Mouse (Mus musculus) layer of hippocampus, postnatal 36 days (tissue): ENCODE measurements around the gene R3hdm2. TPM values are rescaled to one million over a fixed set of nuclear protein-coding genes. Genes with fewer than 3 reads are reported as not detected.

Experiments used
- DNase-seq, 2 experiments: peaks; one replicate each; pipeline ENCODE4 v3.0.0; 2022
- total RNA-seq, 2 experiments: library from RNA; stranded (reverse); gene quantifications; 2 replicates each; pipeline ENCODE4 v1.2.3; 2021

Gene R3hdm2
- total RNA-seq, 2 experiments from 2014 or later = 153 to 163 TPM

- DNase-seq = no peak
These were observed 166.4 kb downstream of the R3hdm2 start for GRCm38 (mm10) chr10:127546505-127546904.

GRCm38 (mm10) chr10:127548236-127548635, 168.1 kb downstream of the R3hdm2 start:
- no peak for DNase-seq

Other genes starting within 250 kb of the R3hdm2 start
- gene B4galnt1, start 215.1 kb upstream of the R3hdm2 start, total RNA-seq = 100 to 1,000 TPM; 115 to 123 TPM
- gene Slc26a10, start 199.7 kb upstream of the R3hdm2 start, total RNA-seq = 10 to 100 TPM; 15.6 to 27.2 TPM
- 100 to 1,000 TPM; 359 to 363 TPM for gene Arhgef25, start 190.2 kb upstream of the R3hdm2 start, total RNA-seq
- 100 to 1,000 TPM; 238 TPM for gene Dtx3, start 184.6 kb upstream of the R3hdm2 start, total RNA-seq
- 10 to 100 TPM; 91.1 to 95.7 TPM for gene Pip4k2c, start 168.7 kb upstream of the R3hdm2 start, total RNA-seq
- gene Kif5a, start 117.0 kb upstream of the R3hdm2 start, total RNA-seq = 100 to 1,000 TPM; 715 to 742 TPM
- 100 to 1,000 TPM; 254 to 258 TPM for gene Dctn2, start 114.0 kb upstream of the R3hdm2 start, total RNA-seq
- gene Mbd6, start 91.3 kb upstream of the R3hdm2 start, total RNA-seq = 10 to 100 TPM; 36.5 to 52.5 TPM
- gene Mars, start 68.5 kb upstream of the R3hdm2 start, total RNA-seq = 10 to 100 TPM; 56.1 to 56.4 TPM
- gene Arhgap9, start 58.4 kb upstream of the R3hdm2 start, total RNA-seq = 1 to 10 TPM in 1 of 2 experiments, under 1 TPM in 1; 0.86 to 1.0 TPM
- 1 to 10 TPM; 2.4 to 3.2 TPM for gene Gli1, start 38.4 kb upstream of the R3hdm2 start, total RNA-seq
- not detected for gene Inhbe, start 25.9 kb upstream of the R3hdm2 start, total RNA-seq
- not detected for gene Inhbc, start 9.9 kb upstream of the R3hdm2 start, total RNA-seq
- 1 to 10 TPM; 3.0 to 3.7 TPM for gene Stac3, start 121.4 kb downstream of the R3hdm2 start, total RNA-seq
- 1 to 10 TPM; 3.5 to 4.8 TPM for gene Ndufa4l2, start 134.6 kb downstream of the R3hdm2 start, total RNA-seq
- gene Shmt2, start 142.1 kb downstream of the R3hdm2 start, total RNA-seq = 10 to 100 TPM; 27.4 to 29.9 TPM
- 1 to 10 TPM; 1.3 to 1.7 TPM for gene Nxph4, start 154.2 kb downstream of the R3hdm2 start, total RNA-seq
- gene Lrp1, start 240.8 kb downstream of the R3hdm2 start, total RNA-seq = 100 to 1,000 TPM; 268 to 307 TPM